Mouse (Mus musculus): ENCODE measurements around the gene Shroom3. TPM values are rescaled to one million over a fixed set of nuclear protein-coding genes. Genes with fewer than 3 reads are reported as not detected.

Gene Shroom3
- polyA plus RNA-seq, 1 experiment from 2014 or later, result 12.9 TPM

- Histone ChIP-seq H3K27me3 (replicated peaks; ENCODE audit: control insufficient read depth, insufficient read depth, low read length) (no peaks in the 10 kb centered on the region), H3K27ac (ENCODE audit: low read depth) (peak overlapping the region; percentile 70), H3K9ac (ENCODE audit: low read length) (no peak overlapping the region), H3K4me3 (ENCODE audit: low read depth, low read length) (no peak overlapping the region), H3K4me2 (ENCODE audit: low read length) (no peak overlapping the region), H3K9me3 (ENCODE audit: control insufficient read depth, low read length) (no peaks in the 10 kb centered on the region), H3K36me3 (ENCODE audit: control insufficient read depth, insufficient read depth, low read length) (no peaks in the 10 kb centered on the region), H3K4me1 (replicated peaks; ENCODE audit: control insufficient read depth, insufficient read depth, low read length) (peaks cover 44% of the 10 kb centered on the region)
- ATAC-seq (replicated peaks; ENCODE audit: low FRiP score, low TSS enrichment, low read depth) (0 out of 2 replicates have a peak, but pooled peaks have one; percentile 37), DNase-seq (ENCODE audit: low spot score) (no peak)
- WGBS, result 15% methylated on average over 8 of the region's 8 CpGs
Measured at GRCm38 (mm10) chr5:92812936-92813335, 129.7 kb downstream of the Shroom3 start.

GRCm38 (mm10) chr5:92813562-92813961 is 130.3 kb downstream of the Shroom3 start:
- no peaks in the 10 kb centered on the region for H3K9me3 ChIP-seq (ENCODE audit: control insufficient read depth, low read length)
- H3K9ac ChIP-seq (ENCODE audit: low read length), result no peak overlapping the region
- ATAC-seq (replicated peaks; ENCODE audit: low FRiP score, low TSS enrichment, low read depth) (no peak), DNase-seq (ENCODE audit: low spot score) (no peak)
- no peaks in the 10 kb centered on the region for H3K36me3 ChIP-seq (ENCODE audit: control insufficient read depth, insufficient read depth, low read length)
- H3K4me2 ChIP-seq (ENCODE audit: low read length), result no peak overlapping the region
- WGBS, result 86% methylated on average over 5 of the region's 5 CpGs
- no peaks in the 10 kb centered on the region for H3K27me3 ChIP-seq (replicated peaks; ENCODE audit: control insufficient read depth, insufficient read depth, low read length)
- H3K4me1 ChIP-seq (replicated peaks; ENCODE audit: control insufficient read depth, insufficient read depth, low read length), result peaks cover 38% of the 10 kb centered on the region
- no peak overlapping the region for H3K4me3 ChIP-seq (ENCODE audit: low read depth, low read length)
- peak overlapping the region; percentile 70 for H3K27ac ChIP-seq (ENCODE audit: low read depth)

GRCm38 (mm10) chr5:92814621-92815020 is 131.4 kb downstream of the Shroom3 start:
- Histone ChIP-seq H3K36me3 (ENCODE audit: control insufficient read depth, insufficient read depth, low read length) (no peaks in the 10 kb centered on the region), H3K4me3 (ENCODE audit: low read depth, low read length) (no peak overlapping the region), H3K4me1 (replicated peaks; ENCODE audit: control insufficient read depth, insufficient read depth, low read length) (peaks cover 28% of the 10 kb centered on the region), H3K27me3 (replicated peaks; ENCODE audit: control insufficient read depth, insufficient read depth, low read length) (no peaks in the 10 kb centered on the region), H3K9me3 (ENCODE audit: control insufficient read depth, low read length) (no peaks in the 10 kb centered on the region), H3K27ac (ENCODE audit: low read depth) (no peak overlapping the region), H3K9ac (ENCODE audit: low read length) (no peak overlapping the region), H3K4me2 (ENCODE audit: low read length) (no peak overlapping the region)
- no peak for DNase-seq (ENCODE audit: low spot score)
- 70% methylated on average over 3 of the region's 3 CpGs for WGBS
- no peak for ATAC-seq (replicated peaks; ENCODE audit: low FRiP score, low TSS enrichment, low read depth)

- H3K4me1 ChIP-seq (replicated peaks; ENCODE audit: control insufficient read depth, insufficient read depth, low read length), result peaks cover 17% of the 10 kb centered on the region
- ATAC-seq (replicated peaks; ENCODE audit: low FRiP score, low TSS enrichment, low read depth) (no peak), DNase-seq (ENCODE audit: low spot score) (no peak)
- no peak overlapping the region for H3K27ac ChIP-seq (ENCODE audit: low read depth)
- 50% methylated on average over 11 of the region's 11 CpGs for WGBS
- no peak overlapping the region for H3K9ac ChIP-seq (ENCODE audit: low read length)
- H3K9me3 ChIP-seq (ENCODE audit: control insufficient read depth, low read length), result no peaks in the 10 kb centered on the region
- no peak overlapping the region for H3K4me2 ChIP-seq (ENCODE audit: low read length)
- H3K36me3 ChIP-seq (ENCODE audit: control insufficient read depth, insufficient read depth, low read length), result no peaks in the 10 kb centered on the region
- no peaks in the 10 kb centered on the region for H3K27me3 ChIP-seq (replicated peaks; ENCODE audit: control insufficient read depth, insufficient read depth, low read length)
- no peak overlapping the region for H3K4me3 ChIP-seq (ENCODE audit: low read depth, low read length)
Measured at GRCm38 (mm10) chr5:92817122-92817822, 134.0 kb downstream of the Shroom3 start.

GRCm38 (mm10) chr5:92821370-92821769 is 138.1 kb downstream of the Shroom3 start:
- H3K4me1 ChIP-seq (replicated peaks; ENCODE audit: control insufficient read depth, insufficient read depth, low read length), result peaks cover 3% of the 10 kb centered on the region; the same call in 1 of the 2 replicates
- no peaks in the 10 kb centered on the region for H3K27me3 ChIP-seq (replicated peaks; ENCODE audit: control insufficient read depth, insufficient read depth, low read length)
- H3K4me2 ChIP-seq (ENCODE audit: low read length), result no peak overlapping the region
- H3K9ac ChIP-seq (ENCODE audit: low read length), result no peak overlapping the region
- H3K36me3 ChIP-seq (ENCODE audit: control insufficient read depth, insufficient read depth, low read length), result no peaks in the 10 kb centered on the region
- ATAC-seq (replicated peaks; ENCODE audit: low FRiP score, low TSS enrichment, low read depth) (no peak), DNase-seq (ENCODE audit: low spot score) (no peak)
- H3K4me3 ChIP-seq (ENCODE audit: low read depth, low read length), result no peak overlapping the region
- H3K27ac ChIP-seq (ENCODE audit: low read depth), result no peak overlapping the region
- 73% methylated on average over 3 of the region's 3 CpGs for WGBS
- no peaks in the 10 kb centered on the region for H3K9me3 ChIP-seq (ENCODE audit: control insufficient read depth, low read length)

- no peak overlapping the region for H3K4me2 ChIP-seq (ENCODE audit: low read length)
- no peak for DNase-seq (ENCODE audit: low spot score)
- no peak overlapping the region for H3K9ac ChIP-seq (ENCODE audit: low read length)
- peaks cover 5% of the 10 kb centered on the region; the same call in 1 of the 2 replicates for H3K4me1 ChIP-seq (replicated peaks; ENCODE audit: control insufficient read depth, insufficient read depth, low read length)
- H3K9me3 ChIP-seq (ENCODE audit: control insufficient read depth, low read length), result no peaks in the 10 kb centered on the region
- no peak overlapping the region for H3K4me3 ChIP-seq (ENCODE audit: low read depth, low read length)
- no peak overlapping the region for H3K27ac ChIP-seq (ENCODE audit: low read depth)
- H3K36me3 ChIP-seq (ENCODE audit: control insufficient read depth, insufficient read depth, low read length), result no peaks in the 10 kb centered on the region
- no peaks in the 10 kb centered on the region for H3K27me3 ChIP-seq (replicated peaks; ENCODE audit: control insufficient read depth, insufficient read depth, low read length)
- WGBS, result 67% methylated on average over 7 of the region's 7 CpGs
- no peak for ATAC-seq (replicated peaks; ENCODE audit: low FRiP score, low TSS enrichment, low read depth)
Measured at GRCm38 (mm10) chr5:92823495-92823894, 140.3 kb downstream of the Shroom3 start.

GRCm38 (mm10) chr5:92824304-92825009 is 141.2 kb downstream of the Shroom3 start:
- WGBS, result 68% methylated on average over 10 of the region's 10 CpGs
- H3K36me3 ChIP-seq (ENCODE audit: control insufficient read depth, insufficient read depth, low read length), result no peaks in the 10 kb centered on the region
- no peak overlapping the region for H3K27ac ChIP-seq (ENCODE audit: low read depth)
- peaks cover 5% of the 10 kb centered on the region; the same call in 1 of the 2 replicates for H3K4me1 ChIP-seq (replicated peaks; ENCODE audit: control insufficient read depth, insufficient read depth, low read length)
- H3K27me3 ChIP-seq (replicated peaks; ENCODE audit: control insufficient read depth, insufficient read depth, low read length), result no peaks in the 10 kb centered on the region
- H3K4me3 ChIP-seq (ENCODE audit: low read depth, low read length), result no peak overlapping the region
- H3K9ac ChIP-seq (ENCODE audit: low read length), result no peak overlapping the region
- H3K4me2 ChIP-seq (ENCODE audit: low read length), result no peak overlapping the region
- DNase-seq (ENCODE audit: low spot score) (no peak), ATAC-seq (replicated peaks; ENCODE audit: low FRiP score, low TSS enrichment, low read depth) (0 out of 2 replicates have a peak, but pooled peaks have one; percentile 59)
- H3K9me3 ChIP-seq (ENCODE audit: control insufficient read depth, low read length), result no peaks in the 10 kb centered on the region

GRCm38 (mm10) chr5:92830391-92830790 is 147.2 kb downstream of the Shroom3 start:
- 72% methylated on average over 1 of the region's 1 CpGs for WGBS

More at GRCm38 (mm10) chr5:92830391-92830790, 147.2 kb downstream of the Shroom3 start:
- no peak overlapping the region for H3K4me2 ChIP-seq (ENCODE audit: low read length)
- H3K9ac ChIP-seq (ENCODE audit: low read length), result no peak overlapping the region
- DNase-seq (ENCODE audit: low spot score), result no peak
- ATAC-seq (replicated peaks; ENCODE audit: low FRiP score, low TSS enrichment, low read depth), result no peak
- H3K36me3 ChIP-seq (ENCODE audit: control insufficient read depth, insufficient read depth, low read length), result no peaks in the 10 kb centered on the region
- H3K27ac ChIP-seq (ENCODE audit: low read depth), result no peak overlapping the region
- no peak overlapping the region for H3K4me3 ChIP-seq (ENCODE audit: low read depth, low read length)
- peaks cover 11% of the 10 kb centered on the region for H3K4me1 ChIP-seq (replicated peaks; ENCODE audit: control insufficient read depth, insufficient read depth, low read length)
- H3K9me3 ChIP-seq (ENCODE audit: control insufficient read depth, low read length), result no peaks in the 10 kb centered on the region
- no peaks in the 10 kb centered on the region for H3K27me3 ChIP-seq (replicated peaks; ENCODE audit: control insufficient read depth, insufficient read depth, low read length)

All from intestine, embryonic 14.5 days (tissue).